In genomic region chr1:162510013-162510356, GRCm38 (mm10) we compare ENCODE assay signal across 14 mouse cellular contexts. TPM values are rescaled to one million over a fixed set of nuclear protein-coding genes. Genes with fewer than 3 reads are reported as not detected.
DNase-seq lines count a peak whose midpoint lies in the region; ATAC-seq and TF ChIP-seq lines count a peak whose summit lies in the region.
"Had no signal": no experiment of that assay in that cellular context is flagged by ENCODE, and none has a peak within 500 bp of the region (broad histone marks: within the 10 kb centered on the region; RNA-seq: fewer than 3 reads in every experiment).

No protein-coding gene starts in this region.

- TF ChIP-seq CTCF in brain, embryonic 14.5 days (IDR thresholded peaks at IDR 0.05; ENCODE audit: borderline replicate concordance, extremely low read depth, insufficient read depth, insufficient read length) = no peak
- TF ChIP-seq CTCF in lung, adult 2 months (IDR thresholded peaks at IDR 0.05; ENCODE audit: insufficient read depth, low read length) = no peak

- no peak overlapping the region for H3K4me3 ChIP-seq in liver, embryonic 11.5 days (ENCODE audit: low read depth, low read length)
- H3K4me3 ChIP-seq in liver, embryonic 13.5 days (replicated peaks) = no peak overlapping the region
- H3K4me3 ChIP-seq in lung, adult 2 months (replicated peaks; ENCODE audit: extremely low read depth, low read depth, low read length) = no peak overlapping the region
- H3K4me3 ChIP-seq: embryonic facial prominence, embryonic 13.5 days; heart, adult 2 months; hindbrain, embryonic 10.5 days; neural tube, embryonic 13.5 days had no signal

- TF ChIP-seq POLR2A in brain, embryonic 14.5 days (IDR thresholded peaks at IDR 0.05; ENCODE audit: borderline replicate concordance, extremely low read depth, insufficient read depth, insufficient read length, poor library complexity, severe bottlenecking) = no peak
- TF ChIP-seq POLR2A in lung, adult 2 months (IDR thresholded peaks at IDR 0.05; ENCODE audit: borderline replicate concordance, extremely low read depth, low read depth, low read length) = no peak

- no peak overlapping the region; the same call in 1 of the 2 replicates for H3K4me2 ChIP-seq in liver, embryonic 11.5 days
- H3K4me2 ChIP-seq in liver, embryonic 13.5 days = 0 out of 2 replicates have a peak overlapping the region, but pooled peaks have one; percentile 17
- H3K4me2 ChIP-seq: embryonic facial prominence, embryonic 13.5 days; neural tube, embryonic 13.5 days had no signal

- no peak overlapping the region for H3K9ac ChIP-seq in liver, embryonic 11.5 days (ENCODE audit: low read depth, low read length)
- H3K9ac ChIP-seq in liver, embryonic 13.5 days = no peak overlapping the region
- H3K9ac ChIP-seq: embryonic facial prominence, embryonic 13.5 days; neural tube, embryonic 13.5 days had no signal

- no peaks in the 10 kb centered on the region for H3K27me3 ChIP-seq in liver, embryonic 11.5 days (replicated peaks; ENCODE audit: control insufficient read depth, insufficient read depth, low read length)
- H3K27me3 ChIP-seq in liver, embryonic 13.5 days = no peaks in the 10 kb centered on the region
- H3K27me3 ChIP-seq: embryonic facial prominence, embryonic 13.5 days; neural tube, embryonic 13.5 days had no signal

- no peaks in the 10 kb centered on the region for H3K36me3 ChIP-seq in liver, embryonic 11.5 days (ENCODE audit: control insufficient read depth, insufficient read depth, low read length)
- H3K36me3 ChIP-seq in liver, embryonic 13.5 days = no peaks in the 10 kb centered on the region
- H3K36me3 ChIP-seq: embryonic facial prominence, embryonic 13.5 days; hindbrain, embryonic 10.5 days; neural tube, embryonic 13.5 days had no signal

- H3K9me3 ChIP-seq in liver, embryonic 11.5 days (ENCODE audit: control insufficient read depth, low read length) = no peaks in the 10 kb centered on the region
- H3K9me3 ChIP-seq in liver, embryonic 13.5 days (replicated peaks) = no peaks in the 10 kb centered on the region
- H3K9me3 ChIP-seq: embryonic facial prominence, embryonic 13.5 days; hindbrain, embryonic 10.5 days; neural tube, embryonic 13.5 days had no signal

- ATAC-seq in liver, embryonic 11.5 days (replicated peaks; ENCODE audit: low FRiP score) = peak; percentile 80
- ATAC-seq in liver, embryonic 13.5 days (ENCODE audit: low read depth) = peak; percentile 84
- peak; percentile 74 for ATAC-seq in megakaryocyte-erythroid progenitor cell, adult 5-6 weeks (replicated peaks; ENCODE audit: low FRiP score, low TSS enrichment, poor library complexity, severe bottlenecking)

- no peak overlapping the region for H3K27ac ChIP-seq in liver, embryonic 11.5 days (ENCODE audit: low read depth, low read length)
- H3K27ac ChIP-seq in liver, embryonic 13.5 days = no peak overlapping the region
- H3K27ac ChIP-seq: embryonic facial prominence, embryonic 13.5 days; heart, adult 2 months; hindbrain, embryonic 10.5 days; neural tube, embryonic 13.5 days had no signal

- WGBS in liver, embryonic 11.5 days = 48% methylated on average over 2 of the region's 2 CpGs
- WGBS in liver, embryonic 13.5 days (ENCODE audit: insufficient replicate concordance) = 26% methylated on average over 2 of the region's 2 CpGs
- WGBS in lung, adult 2 months = 67% methylated on average over 2 of the region's 2 CpGs

- DNase-seq in liver, embryonic 11.5 days (ENCODE audit: low spot score) = no peak
- no peak for DNase-seq in liver
- DNase-seq in brain, embryonic 14.5 days (ENCODE audit: low read depth) = peak; percentile 8
- DNase-seq in liver, embryonic 13.5 days = no peak
- DNase-seq in lung, adult 2 months = no peak
- DNase-seq in thymus, postnatal 4 days = no peak
- DNase-seq: cerebellum, adult 8-10 months; left cerebral cortex, postnatal 4 days; thymus, postnatal 25 days had no signal

- H3K4me1 ChIP-seq in liver, embryonic 11.5 days (replicated peaks; ENCODE audit: control insufficient read depth, insufficient read depth, low read length) = 0 out of 2 replicates have a peak, but pooled peaks cover 2% of the 10 kb centered on the region
- H3K4me1 ChIP-seq in liver, embryonic 13.5 days (replicated peaks) = peaks cover 16% of the 10 kb centered on the region
- no peaks in the 10 kb centered on the region for H3K4me1 ChIP-seq in lung, adult 2 months (ENCODE audit: control insufficient read depth, insufficient read depth, low read length)
- H3K4me1 ChIP-seq: embryonic facial prominence, embryonic 13.5 days; hindbrain, embryonic 10.5 days; neural tube, embryonic 13.5 days had no signal

RNA-seq across cellular contexts. Expression of gene Dnm3, which starts 32.2 kb away (rescaled TPM):
- 3.3 and 4.0 TPM in 2 replicates for polyA plus RNA-seq in liver, embryonic 11.5 days (2014; fragmentation: Nextera tagmentation; extraction: Ambion mirVana)
- 27.1 and 45.3 TPM in 2 replicates for polyA plus RNA-seq in brain, embryonic 14.5 days (2012; rRNA removed)
- 1.2 and 1.4 TPM in 2 replicates for polyA plus RNA-seq in liver, embryonic 13.5 days (2015; fragmentation: Nextera tagmentation; extraction: Ambion mirVana)
- 0.37 TPM in 1 of 2 replicates, not detected in the other for total RNA-seq in megakaryocyte-erythroid progenitor cell, adult 5-6 weeks (2014; fragmentation: Nextera tagmentation)
- not detected in 2 replicates for total RNA-seq in megakaryocyte-erythroid progenitor cell, adult 5-6 weeks (2017)
- polyA plus RNA-seq in lung, adult 2 months (2012; rRNA removed) = 4.7 and 6.8 TPM in 2 replicates

RNA-seq across cellular contexts. Expression of gene Mettl13, which starts 38.4 kb away (rescaled TPM):
- polyA plus RNA-seq in liver, embryonic 11.5 days (2014; fragmentation: Nextera tagmentation; extraction: Ambion mirVana) = 31.3 and 31.8 TPM in 2 replicates
- polyA plus RNA-seq in brain, embryonic 14.5 days (2012; rRNA removed) = 16.7 and 18.0 TPM in 2 replicates
- polyA plus RNA-seq in liver, embryonic 13.5 days (2015; fragmentation: Nextera tagmentation; extraction: Ambion mirVana) = 15.1 and 17.3 TPM in 2 replicates
- total RNA-seq in megakaryocyte-erythroid progenitor cell, adult 5-6 weeks (2014; fragmentation: Nextera tagmentation) = 17.3 and 22.4 TPM in 2 replicates
- total RNA-seq in megakaryocyte-erythroid progenitor cell, adult 5-6 weeks (2017) = 24.9 and 29.0 TPM in 2 replicates
- 3.9 and 6.2 TPM in 2 replicates for polyA plus RNA-seq in lung, adult 2 months (2012; rRNA removed)
